Mouse (Mus musculus): ENCODE measurements around the gene Nckap5l. TPM values are rescaled to one million over a fixed set of nuclear protein-coding genes. Genes with fewer than 3 reads are reported as not detected.

Nckap5l gene
- polyA plus RNA-seq, 1 experiment from 2014 or later = 17.1 TPM

DNA sequence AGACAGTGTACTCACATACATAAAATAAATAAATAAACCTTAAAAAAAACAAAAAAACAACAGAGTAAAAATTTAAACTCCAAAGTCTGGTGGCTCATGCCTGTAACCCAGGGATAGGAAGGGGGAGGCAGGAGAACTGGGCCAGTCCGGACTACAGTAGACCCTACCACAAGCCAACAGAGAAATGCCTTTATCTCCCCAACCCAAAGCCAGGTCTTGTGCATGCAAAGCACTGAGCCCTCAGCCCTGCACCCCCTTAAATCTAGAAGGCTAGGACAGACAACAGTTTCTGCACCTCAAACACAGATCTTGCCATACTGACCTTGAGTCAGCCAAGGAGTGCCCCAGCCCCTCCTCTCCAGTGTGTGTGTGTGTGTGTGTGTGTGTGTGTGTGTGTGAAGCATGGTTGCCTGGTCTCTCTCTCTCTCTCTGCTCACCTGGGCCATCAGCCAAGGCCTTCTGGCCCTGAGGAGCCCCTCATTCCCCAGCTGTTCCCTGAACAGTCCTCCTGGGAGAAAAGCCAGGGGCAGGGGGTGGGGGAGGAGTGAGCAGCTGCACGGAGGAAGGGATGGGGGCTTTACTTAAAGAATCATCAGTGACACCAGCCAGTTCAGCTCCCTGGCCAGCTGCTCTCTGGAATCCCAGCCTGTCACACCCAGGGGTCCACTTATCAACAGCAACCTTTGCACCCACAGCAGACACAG lies 17.3 kb downstream of the Nckap5l start:
- no peaks in the 10 kb centered on the region for H3K27me3 ChIP-seq
- H3K36me3 ChIP-seq = peaks cover 3% of the 10 kb centered on the region; the same call in 1 of the 2 replicates
- 38% methylated on average over 2 of the region's 2 CpGs for WGBS
- peaks cover 43% of the 10 kb centered on the region for H3K4me1 ChIP-seq (replicated peaks)
- peak; percentile 85 for ATAC-seq (ENCODE audit: low FRiP score, low read depth)
- no peak overlapping the region for H3K9ac ChIP-seq
- no peaks in the 10 kb centered on the region for H3K9me3 ChIP-seq
- peak overlapping the region; percentile 77 for H3K27ac ChIP-seq (replicated peaks)
- no peak overlapping the region for H3K4me3 ChIP-seq
- H3K4me2 ChIP-seq = no peak overlapping the region

GRCm38 (mm10) chr15:99438966-99439698 lies 18.4 kb downstream of the Nckap5l start:
- H3K27ac ChIP-seq (replicated peaks) = no peak overlapping the region
- no peak for ATAC-seq (ENCODE audit: low FRiP score, low read depth)
- peaks cover 49% of the 10 kb centered on the region for H3K4me1 ChIP-seq (replicated peaks)
- H3K27me3 ChIP-seq = no peaks in the 10 kb centered on the region
- no peaks in the 10 kb centered on the region for H3K9me3 ChIP-seq
- no peak overlapping the region for H3K4me3 ChIP-seq
- H3K9ac ChIP-seq = no peak overlapping the region
- WGBS = 71% methylated on average over 8 of the region's 8 CpGs
- H3K4me2 ChIP-seq = no peak overlapping the region
- H3K36me3 ChIP-seq = peaks cover 3% of the 10 kb centered on the region; the same call in 1 of the 2 replicates

DNA sequence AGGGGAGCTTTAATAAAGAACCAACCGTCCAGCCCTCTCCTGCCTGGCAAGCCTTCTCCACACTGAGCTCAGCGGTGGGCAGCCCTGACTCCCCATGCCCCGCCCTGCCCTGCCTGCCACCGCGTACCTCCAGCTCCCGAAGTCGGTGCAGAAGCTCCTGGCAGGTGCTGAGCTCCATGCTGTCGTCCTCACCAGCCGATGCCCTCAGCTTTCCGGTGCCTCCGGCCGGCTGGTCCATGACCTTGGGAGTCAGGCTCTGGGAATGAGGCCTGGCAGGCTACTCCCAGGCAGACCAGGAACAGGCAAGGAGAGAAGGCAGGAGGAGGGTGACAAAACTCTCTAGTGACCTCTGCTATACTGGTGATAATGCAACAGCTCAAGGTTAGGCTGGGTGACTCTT lies 23.6 kb downstream of the Nckap5l start:
- peaks cover 28% of the 10 kb centered on the region for H3K4me1 ChIP-seq (replicated peaks)
- 87% methylated on average over 12 of the region's 12 CpGs for WGBS

GRCm38 (mm10) chr15:99433081-99433718 lies 24.3 kb downstream of the Nckap5l start:
- no peaks in the 10 kb centered on the region for H3K9me3 ChIP-seq
- H3K27ac ChIP-seq (replicated peaks) = no peak overlapping the region
- no peaks in the 10 kb centered on the region for H3K27me3 ChIP-seq
- H3K9ac ChIP-seq = no peak overlapping the region
- WGBS = 88% methylated on average over 16 of the region's 16 CpGs
- peaks cover 28% of the 10 kb centered on the region for H3K4me1 ChIP-seq (replicated peaks)
- peaks cover 19% of the 10 kb centered on the region for H3K36me3 ChIP-seq
- no peak for ATAC-seq (ENCODE audit: low FRiP score, low read depth)
- H3K4me3 ChIP-seq = no peak overlapping the region
- H3K4me2 ChIP-seq = no peak overlapping the region

More for the DNA sequence above, 23.6 kb downstream of the Nckap5l start:
- no peaks in the 10 kb centered on the region for H3K9me3 ChIP-seq
- H3K9ac ChIP-seq = no peak overlapping the region
- no peak overlapping the region for H3K4me3 ChIP-seq
- H3K36me3 ChIP-seq = peaks cover 17% of the 10 kb centered on the region; the same call in 1 of the 2 replicates
- H3K27me3 ChIP-seq = no peaks in the 10 kb centered on the region
- no peak for ATAC-seq (ENCODE audit: low FRiP score, low read depth)
- no peak overlapping the region for H3K4me2 ChIP-seq
- H3K27ac ChIP-seq (replicated peaks) = no peak overlapping the region

DNA sequence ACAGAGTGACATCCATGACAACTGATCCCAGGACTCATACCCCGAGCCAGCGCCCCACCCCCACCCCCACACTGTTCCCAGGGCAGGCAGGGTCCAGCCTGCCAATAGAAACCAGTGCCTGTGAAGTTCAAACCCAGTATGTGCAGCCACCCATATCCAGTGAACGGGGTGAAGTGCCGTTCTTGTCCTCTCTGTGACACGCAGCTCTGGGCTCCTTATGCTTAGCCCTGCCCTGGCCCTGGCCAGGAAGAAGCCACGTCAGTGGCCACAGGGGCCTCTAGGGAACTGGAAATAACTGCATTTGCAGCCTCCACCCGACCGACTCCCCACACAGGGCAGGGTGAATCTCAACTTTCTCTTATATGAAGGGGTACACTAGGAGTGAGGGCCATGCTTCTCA lies 25.6 kb downstream of the Nckap5l start:
- WGBS = 70% methylated on average over 8 of the region's 8 CpGs
- no peak for ATAC-seq (ENCODE audit: low FRiP score, low read depth)
- Histone ChIP-seq H3K9me3 (no peaks in the 10 kb centered on the region), H3K4me3 (no peak overlapping the region), H3K4me2 (no peak overlapping the region), H3K36me3 (peaks cover 27% of the 10 kb centered on the region), H3K27ac (replicated peaks) (no peak overlapping the region), H3K9ac (no peak overlapping the region), H3K27me3 (no peaks in the 10 kb centered on the region), H3K4me1 (replicated peaks) (peaks cover 23% of the 10 kb centered on the region)

GRCm38 (mm10) chr15:99431504-99431903 lies 26.0 kb downstream of the Nckap5l start:
- Histone ChIP-seq H3K9ac (no peak overlapping the region), H3K27ac (replicated peaks) (no peak overlapping the region), H3K4me1 (replicated peaks) (peaks cover 20% of the 10 kb centered on the region), H3K4me2 (no peak overlapping the region), H3K9me3 (no peaks in the 10 kb centered on the region), H3K27me3 (no peaks in the 10 kb centered on the region), H3K4me3 (no peak overlapping the region), H3K36me3 (peaks cover 30% of the 10 kb centered on the region)
- WGBS = 76% methylated on average over 7 of the region's 7 CpGs
- no peak for ATAC-seq (ENCODE audit: low FRiP score, low read depth)

DNA sequence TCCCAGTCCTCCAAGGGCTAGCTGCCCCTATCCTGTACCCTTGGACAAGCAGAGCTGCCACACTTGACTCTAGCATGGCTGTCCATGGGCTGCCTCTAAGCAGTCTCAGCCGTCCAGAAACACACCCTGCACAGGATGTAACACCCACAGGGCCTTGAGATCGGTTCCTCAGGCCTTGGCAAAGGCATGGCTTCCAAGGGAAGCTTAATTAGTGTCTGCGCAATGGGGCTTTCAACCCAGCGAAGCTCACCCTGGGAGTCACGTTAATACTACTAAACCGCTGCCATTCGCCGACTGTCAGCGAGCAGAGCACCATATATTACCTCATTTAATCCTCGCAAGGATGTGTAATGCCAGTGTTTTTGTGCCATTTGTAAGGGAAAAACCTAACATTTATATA lies 26.5 kb downstream of the Nckap5l start:
- no peaks in the 10 kb centered on the region for H3K27me3 ChIP-seq
- H3K9me3 ChIP-seq = no peaks in the 10 kb centered on the region
- no peak overlapping the region for H3K27ac ChIP-seq (replicated peaks)
- no peak for ATAC-seq (ENCODE audit: low FRiP score, low read depth)
- no peak overlapping the region for H3K4me3 ChIP-seq
- peaks cover 33% of the 10 kb centered on the region for H3K36me3 ChIP-seq
- no peak overlapping the region for H3K9ac ChIP-seq
- peaks cover 15% of the 10 kb centered on the region for H3K4me1 ChIP-seq (replicated peaks)
- whole genome bisulfite sequencing = 84% methylated on average over 10 of the region's 10 CpGs
- no peak overlapping the region for H3K4me2 ChIP-seq

- Histone ChIP-seq H3K36me3 (peaks cover 40% of the 10 kb centered on the region), H3K4me2 (no peak overlapping the region), H3K4me1 (replicated peaks) (peaks cover 10% of the 10 kb centered on the region), H3K27ac (replicated peaks) (no peak overlapping the region), H3K9me3 (no peaks in the 10 kb centered on the region), H3K4me3 (no peak overlapping the region), H3K27me3 (no peaks in the 10 kb centered on the region), H3K9ac (no peak overlapping the region)
- 84% methylated on average over 8 of the region's 8 CpGs for WGBS
- ATAC-seq (ENCODE audit: low FRiP score, low read depth) = no peak
These were observed 27.2 kb downstream of the Nckap5l start for GRCm38 (mm10) chr15:99430394-99430793.

- Histone ChIP-seq H3K27me3 (no peaks in the 10 kb centered on the region), H3K36me3 (peaks cover 33% of the 10 kb centered on the region), H3K4me3 (no peak overlapping the region), H3K4me1 (replicated peaks) (peaks cover 7% of the 10 kb centered on the region; the same call in 1 of the 2 replicates), H3K4me2 (no peak overlapping the region), H3K9me3 (no peaks in the 10 kb centered on the region), H3K27ac (replicated peaks) (no peak overlapping the region), H3K9ac (no peak overlapping the region)
- ATAC-seq (ENCODE audit: low FRiP score, low read depth) = no peak
- WGBS = 93% methylated on average over 9 of the region's 9 CpGs
These were observed 33.7 kb downstream of the Nckap5l start for GRCm38 (mm10) chr15:99423884-99424283.

GRCm38 (mm10) chr15:99423131-99423530 lies 34.4 kb downstream of the Nckap5l start:
- H3K4me2 ChIP-seq = no peak overlapping the region
- H3K4me1 ChIP-seq (replicated peaks) = peaks cover 7% of the 10 kb centered on the region; the same call in 1 of the 2 replicates
- no peak overlapping the region for H3K27ac ChIP-seq (replicated peaks)
- no peaks in the 10 kb centered on the region for H3K27me3 ChIP-seq
- no peak for ATAC-seq (ENCODE audit: low FRiP score, low read depth)
- no peak overlapping the region for H3K4me3 ChIP-seq
- 92% methylated on average over 10 of the region's 10 CpGs for WGBS
- no peak overlapping the region for H3K9ac ChIP-seq
- H3K36me3 ChIP-seq = peaks cover 28% of the 10 kb centered on the region
- no peaks in the 10 kb centered on the region for H3K9me3 ChIP-seq

- H3K36me3 ChIP-seq = peaks cover 25% of the 10 kb centered on the region
- WGBS = 94% methylated on average over 23 of the region's 23 CpGs
- no peak for ATAC-seq (ENCODE audit: low FRiP score, low read depth)
- H3K4me1 ChIP-seq (replicated peaks) = peaks cover 7% of the 10 kb centered on the region; the same call in 1 of the 2 replicates
- no peak overlapping the region for H3K27ac ChIP-seq (replicated peaks)
- no peaks in the 10 kb centered on the region for H3K9me3 ChIP-seq
- H3K4me3 ChIP-seq = no peak overlapping the region
- H3K9ac ChIP-seq = no peak overlapping the region
- no peaks in the 10 kb centered on the region for H3K27me3 ChIP-seq
- H3K4me2 ChIP-seq = no peak overlapping the region
These were observed 35.0 kb downstream of the Nckap5l start for GRCm38 (mm10) chr15:99422551-99422950.

GRCm38 (mm10) chr15:99421676-99422075 lies 35.9 kb downstream of the Nckap5l start:
- 88% methylated on average over 8 of the region's 8 CpGs for WGBS
- H3K27ac ChIP-seq (replicated peaks) = peak overlapping the region; percentile 73; the same call in 1 of the 2 replicates
- H3K36me3 ChIP-seq = peaks cover 19% of the 10 kb centered on the region
- H3K4me1 ChIP-seq (replicated peaks) = peaks cover 7% of the 10 kb centered on the region; the same call in 1 of the 2 replicates
- no peak for ATAC-seq (ENCODE audit: low FRiP score, low read depth)
- no peak overlapping the region for H3K9ac ChIP-seq
- no peaks in the 10 kb centered on the region for H3K9me3 ChIP-seq
- no peak overlapping the region for H3K4me3 ChIP-seq
- no peaks in the 10 kb centered on the region for H3K27me3 ChIP-seq
- no peak overlapping the region for H3K4me2 ChIP-seq
